9 mouse cellular contexts compared by ENCODE assay signal in the genomic region with DNA sequence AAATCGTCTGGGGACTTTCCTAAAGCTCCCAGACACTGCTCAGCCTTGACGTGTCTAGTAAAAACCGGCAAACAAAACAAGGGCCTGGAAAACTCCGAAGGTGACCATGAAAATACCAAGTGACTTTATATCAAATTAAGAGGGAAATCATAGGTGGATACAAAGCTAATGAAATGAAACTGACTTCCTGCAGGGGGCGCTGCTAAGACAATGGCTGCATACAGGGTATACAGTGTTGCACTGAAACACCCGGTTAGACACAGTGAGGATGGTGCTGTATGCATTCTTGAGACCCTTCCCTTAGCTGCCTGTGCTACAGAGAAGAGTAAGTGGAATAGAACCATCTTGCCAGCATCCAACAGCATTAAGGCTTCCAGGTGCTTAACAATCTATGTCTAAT.
DNase-seq lines count a peak whose midpoint lies in the region; ATAC-seq and TF ChIP-seq lines count a peak whose summit lies in the region.
"Had no signal": no experiment of that assay in that cellular context is flagged by ENCODE, and none has a peak within 500 bp of the region (broad histone marks: within the 10 kb centered on the region; RNA-seq: fewer than 3 reads in every experiment).

No protein-coding gene starts in this region.

- no peaks in the 10 kb centered on the region for H3K27me3 ChIP-seq in liver, adult 2 months (ENCODE audit: control insufficient read depth, insufficient read depth, low read length)
- H3K27me3 ChIP-seq in liver, embryonic 11.5 days (replicated peaks; ENCODE audit: control insufficient read depth, insufficient read depth, low read length): no peaks in the 10 kb centered on the region
- H3K27me3 ChIP-seq: forebrain, embryonic 13.5 days had no signal

- H3K9me3 ChIP-seq in liver, embryonic 11.5 days (ENCODE audit: control insufficient read depth, low read length): no peaks in the 10 kb centered on the region
- H3K9me3 ChIP-seq: forebrain, embryonic 13.5 days had no signal

- peak; percentile 14 for DNase-seq in gastrocnemius, postnatal 10 days
- no peak for DNase-seq in gastrocnemius, postnatal 25 days
- peak; percentile 11 for DNase-seq in liver, adult 2 months (ENCODE audit: extremely low read depth, low read depth, low spot score)
- no peak for DNase-seq in liver, embryonic 11.5 days (ENCODE audit: low spot score)
- DNase-seq in WW6 (ENCODE audit: low read depth, low spot score): peak; percentile 14
- peak; percentile 21 for DNase-seq in lung, postnatal 14 days
- no peak for DNase-seq in frontal cortex, postnatal 14 days (ENCODE audit: low spot score in 2 of 2)
- DNase-seq: layer of hippocampus, postnatal 36 days had no signal

- no peak overlapping the region for H3K4me3 ChIP-seq in liver, adult 2 months (ENCODE audit: insufficient read depth, low read depth, low read length)
- no peak overlapping the region for H3K4me3 ChIP-seq in liver, embryonic 11.5 days (ENCODE audit: low read depth, low read length)
- H3K4me3 ChIP-seq: forebrain, embryonic 13.5 days had no signal

- H3K36me3 ChIP-seq in liver, adult 2 months (ENCODE audit: control insufficient read depth, insufficient read depth, low read length): no peaks in the 10 kb centered on the region
- H3K36me3 ChIP-seq in liver, embryonic 11.5 days (ENCODE audit: control insufficient read depth, insufficient read depth, low read length): no peaks in the 10 kb centered on the region

- H3K27ac ChIP-seq in liver, adult 2 months (replicated peaks; ENCODE audit: insufficient read depth, low read depth, low read length): no peak overlapping the region
- H3K27ac ChIP-seq in liver, embryonic 11.5 days (ENCODE audit: low read depth, low read length): no peak overlapping the region
- H3K27ac ChIP-seq: forebrain, embryonic 13.5 days had no signal

- H3K4me1 ChIP-seq in liver, adult 2 months (ENCODE audit: control insufficient read depth, insufficient read depth, low read length): no peaks in the 10 kb centered on the region
- H3K4me1 ChIP-seq in liver, embryonic 11.5 days (replicated peaks; ENCODE audit: control insufficient read depth, insufficient read depth, low read length): no peaks in the 10 kb centered on the region

- no peaks in the 10 kb centered on the region for H3K79me2 ChIP-seq in liver, adult 2 months (ENCODE audit: control insufficient read depth, insufficient read depth, low read length)

- WGBS in liver, adult 2 months: 46% methylated on average over 6 of the region's 6 CpGs
- WGBS in liver, embryonic 11.5 days: 50% methylated on average over 6 of the region's 6 CpGs

- 0 out of 2 replicates have a peak, but pooled peaks have one; percentile 17 for TF ChIP-seq CTCF in liver, adult 2 months (IDR thresholded peaks at IDR 0.05; ENCODE audit: low read depth, low read length)

- ATAC-seq in liver, embryonic 11.5 days (replicated peaks; ENCODE audit: low FRiP score): no peak
- ATAC-seq: forebrain, embryonic 13.5 days had no signal

- TF ChIP-seq POLR2A in liver, adult 2 months (IDR thresholded peaks at IDR 0.05; ENCODE audit: extremely low read depth, insufficient read depth, low read length): no peak

- no peak overlapping the region for H3K9ac ChIP-seq in liver, adult 2 months (ENCODE audit: low read depth, low read length)
- no peak overlapping the region for H3K9ac ChIP-seq in liver, embryonic 11.5 days (ENCODE audit: low read depth, low read length)
- H3K9ac ChIP-seq: forebrain, embryonic 13.5 days had no signal

- no peak overlapping the region for H3K4me2 ChIP-seq in liver, embryonic 11.5 days
- H3K4me2 ChIP-seq: forebrain, embryonic 13.5 days had no signal

Comparison
In these comparisons a context has a peak if more than half of its experiments do, and no peak if none do; other contexts are left out.
1. DNase-seq: peak in gastrocnemius, postnatal 10 days (single experiment), liver, adult 2 months (single experiment), WW6 (single experiment) and lung, postnatal 14 days (single experiment); none in gastrocnemius, postnatal 25 days (single experiment), liver, embryonic 11.5 days (single experiment) and frontal cortex, postnatal 14 days (0 of 2).